Mouse (Mus musculus) adrenal gland, adult 8-10 months (tissue): ENCODE data around the gene Fam71d. TPM values are rescaled to one million over a fixed set of nuclear protein-coding genes. Genes with fewer than 3 reads are reported as not detected.

Source experiments
- DNase-seq: peaks from one replicate; pipeline ENCODE4 v3.0.0; 2022
- total RNA-seq, 4 experiments: library from RNA; stranded (reverse); gene quantifications; 2 replicates each; pipeline ENCODE4 v1.2.4; 2022

Fam71d gene
- 1 to 10 TPM in 1 of 4 experiments, under 1 TPM in 1, not detected in 2; 0.20 to 1.2 TPM for total RNA-seq

DNA sequence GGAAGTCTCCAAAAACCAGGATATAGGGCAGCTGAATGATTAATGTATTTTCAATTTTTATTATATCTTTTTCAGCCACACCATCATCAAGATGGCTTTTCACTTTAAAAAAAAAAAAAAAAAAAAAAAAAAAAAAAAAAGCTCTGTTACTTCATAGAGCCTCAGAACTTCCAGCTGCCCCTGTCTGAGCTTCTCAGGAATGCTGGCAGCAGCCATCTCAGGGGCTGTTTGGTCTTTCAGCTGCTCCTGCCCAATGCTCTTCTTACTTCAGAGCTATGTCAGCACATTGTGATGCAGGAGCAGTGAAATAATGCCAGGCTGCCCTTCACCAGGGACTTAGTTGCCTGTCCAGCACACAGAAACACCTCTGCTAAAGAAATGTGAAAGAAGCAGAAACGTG lies at the start of gene Fam71d:
Gene Fam71d, plus strand, starts transcription at position 211 of the 400 bp plus-strand sequence.
- no peak for DNase-seq

DNA sequence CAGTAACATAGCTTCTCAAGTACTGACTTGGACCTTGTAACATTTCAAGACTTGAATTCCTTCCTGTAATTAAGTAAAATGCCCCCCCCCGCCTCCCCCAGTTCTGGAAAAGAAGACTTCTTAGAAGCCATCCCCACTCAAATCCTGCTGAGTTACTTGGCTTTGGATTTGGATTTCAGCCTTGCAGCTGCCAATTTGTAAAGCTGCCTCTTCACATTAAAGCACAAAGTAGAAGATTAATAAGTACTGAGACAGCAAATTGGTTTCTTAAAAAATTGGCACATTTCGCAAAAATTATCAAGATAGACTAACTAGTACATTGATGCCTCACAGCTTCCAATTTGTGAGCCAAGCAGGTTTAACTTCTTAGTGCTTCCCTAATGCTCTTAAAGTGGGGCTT lies 47.6 kb upstream of the Fam71d start:
- DNase-seq: no peak

DNA sequence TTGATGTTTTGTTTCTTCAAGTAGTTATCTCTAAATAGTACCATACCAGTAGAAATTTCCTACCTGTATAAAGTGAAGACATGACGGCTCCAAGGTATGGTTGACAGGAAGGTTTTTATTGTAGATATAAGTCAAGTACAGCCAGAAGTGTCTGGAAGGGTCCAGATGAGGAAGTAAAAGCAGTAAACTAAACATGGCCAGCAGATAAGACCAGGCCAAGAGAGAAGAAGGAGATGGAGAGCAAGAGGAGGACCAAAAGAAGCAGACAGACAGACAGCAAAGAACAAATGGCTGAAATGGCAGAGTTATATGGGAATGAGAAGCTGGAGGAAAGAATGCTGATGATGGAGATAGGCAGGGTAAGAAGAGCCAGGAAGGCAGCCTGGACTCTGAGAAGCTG lies 46.1 kb upstream of the Fam71d start:
- DNase-seq: no peak

DNA sequence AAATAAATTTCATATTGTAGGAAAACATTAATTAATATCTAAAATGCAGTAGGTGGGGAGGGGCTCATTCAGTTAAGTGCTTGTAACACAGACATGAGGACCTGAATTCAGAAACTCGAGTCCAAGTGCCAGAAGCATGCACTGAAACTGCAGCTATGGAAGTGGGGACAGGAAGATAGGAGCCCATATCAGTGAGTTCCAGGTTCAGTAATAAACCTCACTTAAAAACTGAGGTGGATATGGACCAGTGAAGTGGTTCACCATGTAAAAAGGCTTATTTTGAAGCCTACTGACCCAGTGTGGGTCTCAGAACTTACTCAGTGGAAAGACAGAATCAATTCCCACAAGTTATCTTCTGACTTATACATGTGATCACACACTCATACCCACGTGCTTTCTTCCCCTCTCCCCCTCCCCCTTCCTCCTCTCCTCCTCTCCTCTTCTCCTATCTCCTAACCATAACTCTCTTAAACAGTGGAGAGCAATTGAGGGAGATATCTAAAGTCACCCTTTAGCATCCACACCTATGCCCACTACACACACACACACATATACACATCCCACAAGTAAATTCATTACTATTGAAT lies 31.5 kb upstream of the Fam71d start:
- no peak for DNase-seq

DNA sequence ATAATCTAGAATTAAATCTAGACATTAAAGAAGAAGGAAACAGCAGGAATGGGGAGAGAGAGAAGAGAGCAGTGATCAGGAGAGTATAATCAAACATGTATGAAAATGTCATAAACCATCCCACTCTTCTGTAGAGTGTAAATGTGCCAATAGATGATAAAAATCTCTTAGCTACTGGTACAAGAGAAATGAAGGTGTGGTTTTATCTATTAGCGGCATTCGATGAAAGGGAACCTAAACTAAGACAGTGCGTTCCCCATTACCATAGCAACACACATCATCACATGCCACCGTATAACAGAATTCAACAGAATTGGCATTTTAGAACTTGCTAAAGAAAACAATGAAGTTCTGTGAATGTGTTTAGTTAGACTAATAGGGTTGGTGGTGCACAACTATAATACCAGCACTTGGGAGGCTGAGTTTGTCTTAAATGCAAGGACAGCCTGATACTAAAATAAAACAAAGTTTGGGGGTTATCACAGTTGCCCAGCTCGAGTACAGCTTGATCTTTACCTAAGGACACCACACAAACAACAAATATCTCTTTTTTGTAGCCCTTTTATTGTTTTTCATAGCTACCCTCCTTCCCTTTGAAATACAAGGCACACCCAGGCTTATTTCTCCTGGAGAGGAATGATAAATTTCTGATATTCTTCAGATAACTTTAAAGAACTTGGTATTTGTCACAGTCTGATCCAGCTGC lies 13.1 kb upstream of the Fam71d start:
- DNase-seq: no peak

DNA sequence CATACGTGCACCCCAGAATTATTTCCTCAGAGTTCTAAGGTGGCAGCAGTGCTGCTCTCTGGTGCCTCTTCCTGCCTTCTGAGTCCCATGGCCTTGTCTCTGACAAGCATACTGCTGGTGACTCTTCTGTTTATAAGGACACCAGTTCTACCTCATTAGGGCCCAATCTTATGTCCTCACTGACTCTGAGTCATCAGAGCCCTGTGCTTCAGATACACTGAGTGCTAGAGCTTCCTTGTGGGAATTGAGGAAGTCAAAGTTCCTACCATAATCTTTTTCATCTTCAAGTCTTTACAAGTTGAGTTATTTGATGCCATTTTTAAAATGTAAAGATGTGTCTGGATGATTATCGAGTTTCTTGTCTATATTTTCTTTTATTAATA lies 12.5 kb upstream of the Fam71d start:
- DNase-seq: no peak

DNA sequence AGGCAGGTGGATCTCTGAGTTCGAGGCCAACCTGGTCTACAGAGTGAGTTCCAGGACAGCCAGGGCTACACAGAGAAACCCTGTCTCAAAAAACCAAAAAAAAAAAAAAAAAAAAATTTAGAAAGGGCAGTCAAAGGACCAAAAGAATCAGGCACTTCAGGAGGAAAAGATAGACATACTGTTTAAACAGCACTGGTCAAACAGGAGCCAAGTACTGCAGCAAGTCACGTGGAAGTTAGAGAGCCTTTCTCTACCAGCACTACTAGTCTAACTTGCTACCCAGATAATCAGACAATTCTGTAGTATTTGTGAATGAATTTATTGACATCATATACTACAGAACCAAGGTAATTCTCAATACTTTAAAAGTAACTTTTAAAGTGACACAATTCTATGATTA lies 10.3 kb upstream of the Fam71d start:
- DNase-seq: no peak

DNA sequence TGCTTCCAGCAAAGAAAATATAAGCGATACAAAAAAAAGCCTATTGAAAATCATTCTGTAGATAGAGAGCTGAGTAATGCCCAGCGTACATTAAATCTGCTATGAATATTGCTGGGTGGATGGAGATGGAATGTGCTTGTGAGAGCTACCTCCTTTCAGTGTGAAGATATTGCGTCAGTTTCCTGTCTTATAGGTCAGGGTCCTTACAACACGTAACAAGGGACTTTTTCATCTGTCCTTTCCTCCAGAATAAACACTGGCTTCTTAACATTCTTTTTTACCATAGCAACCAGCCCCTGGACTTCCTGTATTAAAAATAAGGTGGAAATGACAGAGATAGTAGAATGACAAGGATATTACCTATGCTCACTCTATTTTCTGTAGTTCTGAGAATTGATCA lies 9.1 kb upstream of the Fam71d start:
- DNase-seq: no peak

DNA sequence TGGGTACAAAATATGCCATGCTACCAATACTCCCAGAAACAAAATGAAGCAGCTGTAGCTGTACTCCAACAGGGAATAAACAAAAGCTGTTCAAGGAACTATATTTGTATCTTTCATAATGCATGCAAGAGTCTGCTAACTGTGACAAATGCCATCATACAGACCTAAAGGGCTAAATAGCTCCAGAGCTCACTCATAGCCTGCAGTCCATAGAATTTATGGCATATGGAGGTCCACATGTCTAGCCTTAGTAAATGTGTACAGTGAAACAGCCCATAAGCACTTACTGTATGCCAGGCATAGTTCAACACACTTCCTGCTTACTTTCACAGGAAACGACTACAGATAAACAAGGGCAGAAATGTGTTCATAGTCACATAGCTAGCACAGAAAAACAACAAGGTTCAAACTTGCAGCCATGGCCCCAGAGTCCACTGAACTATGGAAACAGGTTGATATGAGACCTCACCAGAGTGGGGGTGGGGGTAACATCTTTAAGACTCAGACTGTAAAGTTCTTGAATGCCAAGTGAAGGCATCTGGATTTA lies 5.6 kb upstream of the Fam71d start:
- no peak for DNase-seq

DNA sequence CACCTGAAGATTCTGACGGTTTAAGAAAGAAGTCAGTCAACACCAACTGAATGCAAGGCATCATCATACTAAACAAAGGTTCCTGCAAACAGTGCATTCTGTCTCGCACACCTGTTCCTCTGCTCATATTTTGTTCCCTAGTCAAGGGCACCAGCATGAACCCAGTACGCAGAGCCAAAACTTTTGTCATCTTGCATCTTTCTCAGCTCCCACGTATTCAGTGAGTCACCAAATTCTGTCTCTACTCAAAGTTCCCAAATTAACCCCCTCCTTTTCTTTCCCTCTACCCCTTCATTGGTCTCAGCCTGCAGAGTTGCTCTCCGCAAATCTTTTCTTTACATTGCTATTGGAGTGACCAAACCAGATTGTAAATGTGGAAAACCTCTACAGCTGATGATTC lies 2.5 kb upstream of the Fam71d start:
- no peak for DNase-seq

DNA sequence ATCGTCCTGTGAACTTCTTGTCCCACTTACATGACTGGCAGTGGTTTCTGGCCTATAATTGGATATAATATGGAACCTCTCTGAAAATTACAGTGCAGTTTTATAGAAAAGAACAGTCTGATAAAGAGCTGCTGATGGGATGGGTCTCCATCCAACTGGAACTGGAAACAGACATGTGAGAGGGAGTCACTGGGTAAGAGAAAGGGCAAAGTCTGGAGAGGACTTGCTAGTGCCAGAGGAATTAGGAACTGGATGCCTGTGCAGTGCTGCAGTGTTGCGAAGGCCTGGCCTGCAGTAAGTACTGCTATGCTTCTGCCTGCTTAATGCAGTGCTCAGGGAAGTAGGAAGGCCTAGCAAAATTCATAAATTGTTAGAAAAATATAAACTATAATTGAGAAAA lies 1.9 kb downstream of the Fam71d start:
- no peak for DNase-seq

DNA sequence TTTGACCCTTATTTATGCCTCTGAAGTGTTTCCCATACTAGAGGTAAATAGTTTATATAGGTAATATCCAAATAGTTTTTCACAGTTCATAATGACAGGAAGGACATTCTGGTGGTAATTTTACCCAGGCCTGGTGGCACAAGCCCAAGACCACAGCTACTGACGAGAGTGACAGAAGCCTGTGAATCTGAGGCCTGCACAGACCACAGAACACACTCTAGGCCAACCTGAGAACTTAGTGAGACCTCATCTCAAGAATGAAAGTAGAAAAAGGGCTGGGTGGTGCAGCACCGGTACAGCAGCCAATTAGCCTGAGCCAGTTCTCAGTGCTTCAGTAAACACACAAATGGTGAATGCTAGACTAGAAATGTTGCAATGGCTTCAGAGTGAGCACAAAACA lies 26.4 kb downstream of the Fam71d start:
- DNase-seq: no peak

DNA sequence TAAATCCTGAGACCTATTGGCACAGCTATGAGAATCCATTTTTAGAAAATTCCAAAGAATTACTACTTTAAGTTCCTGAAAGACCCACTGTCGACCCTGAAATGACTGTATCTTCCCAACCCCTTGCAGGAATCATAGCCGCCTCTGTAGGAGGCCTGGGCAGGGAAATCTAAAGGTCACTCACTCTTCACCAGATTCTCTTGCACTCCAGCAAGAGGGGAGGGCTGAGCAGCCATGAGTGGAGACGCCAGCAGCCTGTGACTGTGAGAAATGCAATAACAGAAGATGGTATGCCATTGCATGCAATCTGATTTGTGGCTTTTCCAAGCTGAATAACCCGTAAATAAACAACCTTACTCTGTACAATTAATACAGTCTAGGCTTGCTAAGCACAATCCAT lies 36.4 kb downstream of the Fam71d start:
- DNase-seq: no peak

DNA sequence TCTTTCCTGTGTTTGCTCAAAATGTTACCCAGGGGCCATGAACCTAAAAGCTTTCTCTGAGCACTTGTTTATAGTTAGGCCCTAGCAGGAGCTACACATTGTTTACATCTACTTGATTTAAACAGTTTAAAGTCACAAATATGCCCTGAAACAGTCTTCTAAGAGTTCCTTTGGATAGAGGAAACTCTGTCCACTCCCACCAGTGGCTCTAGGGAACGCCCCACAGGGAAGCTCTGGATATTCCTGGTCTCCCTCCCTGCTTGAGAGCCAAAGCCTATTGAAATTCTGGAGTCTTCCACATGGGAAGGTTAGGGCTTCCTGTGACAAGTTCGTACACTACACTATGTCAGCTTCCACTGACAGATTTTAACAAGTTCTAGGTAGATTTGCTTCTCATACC lies 48.3 kb downstream of the Fam71d start:
- no peak for DNase-seq

DNA sequence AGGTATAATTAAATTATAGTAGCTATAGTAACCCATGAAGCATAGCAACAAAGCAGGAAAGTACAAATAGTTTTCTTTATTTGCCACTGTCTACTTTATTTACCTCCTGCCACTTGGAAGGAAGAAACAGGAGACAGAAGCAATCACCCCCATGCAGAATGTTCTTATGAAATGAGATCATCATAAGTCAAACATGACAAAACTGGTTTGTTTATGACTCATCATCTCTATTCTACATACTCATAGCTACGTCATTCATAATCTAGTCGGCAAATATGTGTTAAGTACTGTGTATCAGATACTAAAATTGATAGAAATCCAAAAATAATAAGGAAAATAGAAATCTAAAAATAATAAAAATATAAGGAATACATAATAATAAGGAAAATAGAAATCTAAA lies 49.0 kb downstream of the Fam71d start:
- DNase-seq: no peak

DNA sequence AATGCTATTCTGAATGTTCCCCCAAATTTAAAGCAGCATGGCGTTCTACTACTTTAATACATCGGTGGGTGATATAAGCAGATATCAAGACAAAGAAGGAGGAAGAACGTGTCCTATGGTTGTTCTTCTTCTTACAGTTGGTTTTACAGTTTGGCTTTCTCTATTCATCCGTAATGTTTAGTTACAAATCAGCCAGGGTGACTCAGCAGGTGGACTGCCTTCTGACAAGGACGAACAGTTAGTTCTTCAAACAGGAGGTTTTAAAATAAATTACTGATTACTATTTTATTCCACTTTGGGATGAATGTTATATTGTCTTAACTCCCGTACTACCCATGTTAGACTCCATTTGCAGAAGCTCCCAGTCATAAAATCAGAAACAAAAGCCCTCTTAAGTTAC lies 54.9 kb downstream of the Fam71d start:
- DNase-seq: no peak

DNA sequence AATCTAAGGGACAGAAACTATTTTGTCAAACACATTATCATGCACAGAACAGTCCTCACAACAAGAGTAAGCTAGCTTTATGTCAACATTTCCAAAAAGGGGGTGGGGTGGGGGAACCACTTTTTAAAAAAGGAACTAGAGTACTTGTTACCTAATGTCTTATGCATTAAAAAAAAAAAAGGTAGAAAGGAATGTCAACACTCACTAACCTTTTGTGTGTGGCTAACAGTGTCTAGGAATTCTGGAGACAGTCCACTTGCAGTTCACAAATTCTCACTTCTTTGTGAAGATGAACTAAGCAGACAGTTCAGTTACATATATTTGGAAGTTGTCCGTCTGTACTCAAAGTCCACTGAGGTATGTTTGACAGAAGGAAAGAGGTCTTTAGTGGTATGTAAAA lies 56.1 kb downstream of the Fam71d start:
- DNase-seq: no peak

DNA sequence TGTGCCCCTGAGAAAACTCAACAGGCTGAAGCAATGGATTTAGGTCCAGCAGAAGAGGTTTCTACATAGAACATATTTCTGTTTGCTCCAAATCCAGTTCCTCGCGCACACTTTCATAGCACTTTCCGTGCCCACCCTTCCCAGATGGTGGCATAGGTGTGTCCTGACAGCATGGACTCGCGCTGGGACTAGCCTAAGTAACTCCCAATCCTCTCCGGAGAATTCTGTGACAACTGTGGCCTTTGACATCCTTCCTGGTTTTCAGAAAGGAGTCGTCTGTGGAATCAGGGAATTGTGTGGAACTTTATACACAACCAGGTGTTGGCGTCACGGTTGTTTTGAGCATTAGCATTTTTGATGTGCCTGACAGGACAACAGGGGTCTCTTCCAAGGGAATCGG lies 56.8 kb downstream of the Fam71d start:
- no peak for DNase-seq

DNA sequence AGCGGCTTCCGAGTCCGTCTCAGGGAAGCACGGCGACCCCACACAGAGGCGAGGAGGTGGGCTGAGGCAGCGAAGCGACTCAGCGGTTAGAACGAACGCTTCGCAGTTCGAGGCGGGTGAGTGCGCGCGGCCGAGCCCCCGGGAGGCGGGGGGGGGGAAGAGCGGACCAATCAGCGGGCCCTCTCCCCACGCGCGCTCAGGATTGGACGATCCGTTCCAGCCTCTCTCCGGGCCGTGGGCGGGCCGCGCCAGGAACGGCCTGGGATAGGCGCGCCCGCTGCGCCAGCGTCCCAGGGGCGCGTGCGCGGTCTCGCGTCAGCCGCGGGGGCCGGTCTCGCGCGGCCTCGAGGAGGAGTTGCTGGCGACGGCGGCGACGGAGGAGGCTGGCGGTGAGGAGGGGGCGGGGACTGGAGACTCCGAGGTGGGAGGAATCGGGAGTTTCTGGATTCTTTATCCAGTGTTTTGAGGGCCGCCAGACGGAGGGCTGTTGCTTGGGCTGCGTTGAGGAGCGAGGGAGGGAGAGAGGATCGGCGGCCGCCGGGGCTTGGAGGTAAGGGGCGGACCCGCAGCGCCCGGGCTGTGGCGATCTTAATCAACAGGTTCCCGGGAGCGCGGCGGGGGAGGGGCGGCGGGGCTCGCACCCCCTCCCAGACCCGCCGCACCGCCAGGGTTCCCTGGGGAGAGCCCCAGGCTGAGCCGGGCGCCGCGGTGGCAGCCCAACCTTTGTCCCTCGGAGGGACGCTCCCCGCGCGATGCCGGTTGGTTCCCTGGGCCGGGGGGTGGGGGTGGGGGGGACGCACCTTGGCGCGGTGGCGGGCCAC lies 57.4 kb downstream of the Fam71d start, which contains the start of gene Mpp5:
Gene Mpp5, plus strand, starts transcription at position 351 of the 821 bp plus-strand sequence.
- peak; percentile 96 for DNase-seq

DNA sequence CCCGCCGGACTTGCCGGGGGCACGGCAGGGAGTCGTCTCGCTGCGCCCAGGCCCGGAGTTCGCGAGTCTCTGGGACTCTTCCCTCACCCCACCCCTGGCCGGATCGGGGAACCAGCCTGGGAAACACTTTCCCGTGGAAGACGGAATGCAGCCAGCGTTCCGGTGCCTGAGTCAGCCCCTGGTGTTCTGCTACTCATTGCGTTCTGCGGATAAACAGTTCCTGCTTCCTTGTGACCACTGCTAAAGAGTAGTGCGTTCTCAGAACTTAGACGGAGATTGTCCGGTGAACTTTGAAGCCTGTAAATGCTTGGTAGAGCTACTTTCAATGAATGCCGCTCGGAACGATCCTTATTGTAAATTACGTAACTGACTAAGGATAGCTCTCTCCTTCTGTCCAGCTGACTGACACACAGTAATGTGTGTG lies 58.1 kb downstream of the Fam71d start:
- peak; percentile 43 for DNase-seq

DNA sequence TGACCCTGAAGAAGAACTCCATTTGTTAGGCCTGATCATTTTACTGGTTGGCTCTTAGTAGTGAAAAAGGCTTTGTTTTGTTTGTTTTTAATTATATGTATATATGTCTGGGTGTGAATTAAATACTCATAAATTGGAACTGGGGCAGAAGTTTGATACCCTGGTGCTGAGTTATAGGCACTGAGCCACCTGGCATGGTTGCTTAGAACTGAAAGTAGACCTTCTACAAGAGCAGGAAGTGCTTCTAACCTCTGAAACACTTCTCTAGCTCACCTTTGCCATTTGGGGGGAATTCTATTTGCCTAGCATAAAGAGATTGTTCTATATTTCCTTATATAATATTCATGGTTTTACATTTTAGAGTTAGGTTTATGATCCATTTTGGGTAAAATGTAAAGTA lies 70.6 kb downstream of the Fam71d start:
- DNase-seq: no peak

DNA sequence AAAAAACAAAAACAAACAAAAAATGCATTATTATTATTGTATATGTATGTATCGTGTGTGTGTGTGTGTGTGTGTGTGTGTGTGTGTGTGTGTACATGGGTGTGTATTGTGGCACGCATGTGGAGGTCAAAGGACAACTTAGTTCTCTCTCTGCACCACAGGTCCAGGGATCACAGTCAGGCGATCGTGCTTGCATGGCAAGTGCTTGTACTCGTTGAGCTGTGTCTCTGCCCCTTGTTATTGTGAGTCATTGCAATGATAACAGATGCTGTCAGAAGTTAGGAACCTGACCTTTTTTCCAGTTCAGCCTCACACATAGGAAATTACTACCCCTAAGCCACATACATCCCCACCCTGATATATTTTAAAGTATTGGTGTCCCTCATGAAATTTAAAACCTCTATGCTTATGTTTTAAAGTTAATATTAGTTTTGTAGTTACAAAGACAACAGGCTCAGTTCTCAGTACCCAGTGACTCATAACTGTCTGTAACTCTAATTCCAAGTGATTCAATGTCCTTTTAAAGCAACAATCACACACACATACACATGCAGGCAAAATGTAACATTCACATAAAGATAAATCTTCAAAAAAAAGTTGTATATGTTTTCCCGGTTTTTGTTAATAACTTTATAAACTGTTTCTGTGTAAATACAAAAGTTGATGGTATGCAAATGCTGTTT lies 77.8 kb downstream of the Fam71d start:
- DNase-seq: peak; percentile 11

DNA sequence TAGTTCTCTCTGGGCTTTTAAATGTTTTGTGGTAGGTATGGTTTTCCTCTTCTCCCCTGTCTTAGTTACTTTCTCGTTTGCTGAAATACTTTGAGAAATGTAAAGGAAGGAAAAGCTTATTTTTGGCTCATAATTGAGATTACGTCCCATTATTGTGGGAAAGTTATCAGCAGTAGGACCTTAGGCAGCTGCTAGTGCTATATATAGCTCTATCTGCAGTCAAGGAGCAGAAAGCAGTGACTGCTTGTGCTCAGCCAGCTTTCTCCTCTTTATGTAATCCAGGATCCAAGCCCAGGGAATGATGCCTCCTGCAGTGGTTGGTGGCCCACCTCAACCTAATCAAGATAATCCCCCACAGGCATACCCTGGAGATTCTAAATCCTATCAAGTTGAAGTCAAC lies 81.9 kb downstream of the Fam71d start:
- DNase-seq: no peak
